Mouse (Mus musculus) intestine, postnatal 0 days (tissue): ENCODE measurements at regions not wholly inside any gene's neighbourhood (a gene's known extent, or its start where the extent isn't known, plus 50 kb on each side); places are given as distances from the start of the nearest gene placed in this dataset.

Experiments
- ATAC-seq: fragments of 200-750 bp; cut with Nextera tagmentation; 2 replicates; pipeline ENCODE4 v1.8.0; 2017; ENCODE audit warnings: mild to moderate bottlenecking, moderate TSS enrichment, moderate library complexity
- H3K27ac ChIP-seq: fragments of 300-500 bp; sonication (generic); 2 replicates; pipeline ENCODE4 v1.5.1; 2014; ENCODE audit warnings: mild to moderate bottlenecking, low read depth, low read length, moderate library complexity
- H3K27me3 ChIP-seq: fragments of 300-500 bp; sonication (generic); replicated peaks from 2 replicates; pipeline ENCODE4 v1.6.1; 2014; ENCODE audit warnings: low read length, mixed read lengths; ENCODE audit not compliant: control insufficient read depth, insufficient read depth
- H3K36me3 ChIP-seq: fragments of 300-500 bp; sonication (generic); 2 replicates; pipeline ENCODE4 v1.6.1; 2014; ENCODE audit warnings: mild to moderate bottlenecking, moderate library complexity; ENCODE audit not compliant: control insufficient read depth, insufficient read depth
- H3K4me1 ChIP-seq: fragments of 300-500 bp; sonication (generic); replicated peaks from 2 replicates; pipeline ENCODE4 v1.6.1; 2014; ENCODE audit warnings: antibody characterized with exemption, low read length, mixed read lengths; ENCODE audit not compliant: control insufficient read depth, insufficient read depth
- H3K4me2 ChIP-seq: fragments of 300-500 bp; sonication (generic); replicated peaks from 2 replicates; pipeline ENCODE4 v1.6.1; 2014; ENCODE audit warnings: low read depth, mild to moderate bottlenecking, moderate library complexity
- H3K4me3 ChIP-seq: fragments of 300-500 bp; sonication (generic); 2 replicates; pipeline ENCODE4 v1.5.1; 2014; ENCODE audit warnings: low read depth, low read length
- H3K9ac ChIP-seq: fragments of 300-500 bp; sonication (generic); 2 replicates; pipeline ENCODE4 v1.6.1; 2014; ENCODE audit warnings: mild to moderate bottlenecking, low read depth, low read length
- H3K9me3 ChIP-seq: fragments of 300-500 bp; sonication (generic); 2 replicates; pipeline ENCODE4 v1.6.1; 2016; ENCODE audit warnings: mixed run types; ENCODE audit not compliant: control insufficient read depth
- CTCF ChIP-seq: sonication (generic); IDR thresholded peaks from 2 replicates; pipeline ENCODE4 v1.5.1; 2016; ENCODE audit warnings: low read depth, mild to moderate bottlenecking, control low read depth, antibody characterized with exemption, moderate library complexity
- WGBS: fragments of 180-500 bp; shearing (Covaris S2); extraction: QIAGEN DNeasy Blood & Tissue Kit; methylation state at CpG from one replicate; pipeline ENCODE4 v1.1.7; 2014; 5-methylcytosine and 5-hydroxymethylcytosine counted together

GRCm38 (mm10) chr17:48807905-48808304 is 124.3 kb upstream of the Lrfn2 start:
- Histone ChIP-seq H3K27ac (no peak overlapping the region), H3K4me2 (no peak overlapping the region), H3K36me3 (no peaks in the 10 kb centered on the region), H3K9me3 (no peaks in the 10 kb centered on the region), H3K9ac (no peak overlapping the region), H3K27me3 (no peaks in the 10 kb centered on the region), H3K4me1 (no peaks in the 10 kb centered on the region), H3K4me3 (no peak overlapping the region)
- no peak for TF ChIP-seq CTCF
- WGBS: 84% methylated on average over 3 of the region's 3 CpGs
- no peak for ATAC-seq

GRCm38 (mm10) chr17:48814753-48815504 is 117.2 kb upstream of the Lrfn2 start:
- ATAC-seq: no peak
- no peaks in the 10 kb centered on the region for H3K9me3 ChIP-seq
- H3K4me3 ChIP-seq: no peak overlapping the region
- 70% methylated on average over 15 of the region's 15 CpGs for WGBS
- no peaks in the 10 kb centered on the region for H3K27me3 ChIP-seq
- H3K4me2 ChIP-seq: no peak overlapping the region
- H3K36me3 ChIP-seq: no peaks in the 10 kb centered on the region
- no peaks in the 10 kb centered on the region for H3K4me1 ChIP-seq
- no peak overlapping the region for H3K27ac ChIP-seq
- no peak overlapping the region for H3K9ac ChIP-seq
- no peak for TF ChIP-seq CTCF

GRCm38 (mm10) chr17:48816588-48817324 is 115.4 kb upstream of the Lrfn2 start:
- no peak for ATAC-seq
- Histone ChIP-seq H3K27me3 (no peaks in the 10 kb centered on the region), H3K4me2 (no peak overlapping the region), H3K9me3 (no peaks in the 10 kb centered on the region), H3K4me1 (no peaks in the 10 kb centered on the region), H3K27ac (no peak overlapping the region), H3K4me3 (no peak overlapping the region), H3K9ac (no peak overlapping the region), H3K36me3 (no peaks in the 10 kb centered on the region)
- no peak for TF ChIP-seq CTCF
- WGBS: 45% methylated on average over 9 of the region's 9 CpGs

DNA sequence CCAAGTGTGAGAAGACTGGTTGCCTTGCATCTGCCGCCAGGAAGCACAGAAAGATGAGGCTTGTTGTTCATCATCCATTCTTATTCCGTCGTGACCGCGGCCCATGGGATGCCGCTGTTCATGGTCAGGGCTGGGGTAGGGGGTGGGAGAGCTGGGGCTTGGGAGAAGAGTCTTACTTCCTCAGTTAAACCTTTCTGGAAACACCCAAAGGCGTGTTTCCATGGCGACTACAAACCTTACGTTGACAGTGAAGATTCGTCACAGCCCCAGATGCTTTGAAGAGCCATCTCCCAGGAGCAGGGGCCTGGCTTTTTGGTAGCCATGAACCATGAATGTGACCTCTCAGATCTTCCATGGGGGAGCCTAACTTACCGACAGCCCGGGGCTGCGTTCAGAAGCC is 114.6 kb upstream of the Lrfn2 start:
- Histone ChIP-seq H3K4me3 (no peak overlapping the region), H3K27ac (no peak overlapping the region), H3K27me3 (no peaks in the 10 kb centered on the region), H3K4me1 (no peaks in the 10 kb centered on the region), H3K9me3 (no peaks in the 10 kb centered on the region), H3K4me2 (no peak overlapping the region), H3K36me3 (no peaks in the 10 kb centered on the region), H3K9ac (no peak overlapping the region)
- whole genome bisulfite sequencing: 79% methylated on average over 13 of the region's 13 CpGs
- no peak for ATAC-seq
- no peak for TF ChIP-seq CTCF

DNA sequence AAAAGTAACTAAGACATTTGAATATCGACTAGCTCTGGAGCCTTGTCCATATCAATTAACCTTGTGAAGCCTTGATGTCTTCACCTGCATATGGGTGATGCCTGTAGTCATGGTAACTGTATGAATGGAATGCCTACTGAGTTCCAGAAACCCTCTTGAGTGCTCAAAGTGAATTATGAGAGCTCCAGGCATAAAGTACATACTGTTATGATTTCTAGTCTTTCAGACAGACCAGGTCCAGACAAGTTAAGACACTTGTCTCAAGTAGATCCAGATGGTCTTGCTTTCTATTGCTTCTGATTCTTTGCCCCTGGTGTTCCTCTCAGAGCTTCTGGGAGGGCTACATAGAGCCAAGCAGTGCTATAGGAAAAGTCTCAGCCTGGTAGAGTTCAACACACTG is 112.5 kb upstream of the Lrfn2 start:
- H3K27me3 ChIP-seq: no peaks in the 10 kb centered on the region
- no peak for ATAC-seq
- H3K9me3 ChIP-seq: no peaks in the 10 kb centered on the region
- no peak overlapping the region for H3K9ac ChIP-seq
- H3K4me3 ChIP-seq: no peak overlapping the region
- TF ChIP-seq CTCF: no peak
- no peak overlapping the region for H3K27ac ChIP-seq
- WGBS: 83% methylated on average over 1 of the region's 1 CpGs
- H3K4me2 ChIP-seq: no peak overlapping the region
- H3K36me3 ChIP-seq: no peaks in the 10 kb centered on the region
- H3K4me1 ChIP-seq: no peaks in the 10 kb centered on the region

GRCm38 (mm10) chr17:48822101-48822876 is 109.9 kb upstream of the Lrfn2 start:
- Histone ChIP-seq H3K4me1 (no peaks in the 10 kb centered on the region), H3K4me3 (no peak overlapping the region), H3K27me3 (no peaks in the 10 kb centered on the region), H3K36me3 (no peaks in the 10 kb centered on the region), H3K27ac (no peak overlapping the region), H3K9me3 (no peaks in the 10 kb centered on the region), H3K9ac (no peak overlapping the region), H3K4me2 (no peak overlapping the region)
- no peak for TF ChIP-seq CTCF
- 92% methylated on average over 20 of the region's 20 CpGs for WGBS
- ATAC-seq: no peak
